Mouse (Mus musculus): ENCODE measurements at regions not wholly inside any gene's neighbourhood (a gene's known extent, or its start where the extent isn't known, plus 50 kb on each side); places are given as distances from the start of the nearest gene placed in this dataset.

DNA sequence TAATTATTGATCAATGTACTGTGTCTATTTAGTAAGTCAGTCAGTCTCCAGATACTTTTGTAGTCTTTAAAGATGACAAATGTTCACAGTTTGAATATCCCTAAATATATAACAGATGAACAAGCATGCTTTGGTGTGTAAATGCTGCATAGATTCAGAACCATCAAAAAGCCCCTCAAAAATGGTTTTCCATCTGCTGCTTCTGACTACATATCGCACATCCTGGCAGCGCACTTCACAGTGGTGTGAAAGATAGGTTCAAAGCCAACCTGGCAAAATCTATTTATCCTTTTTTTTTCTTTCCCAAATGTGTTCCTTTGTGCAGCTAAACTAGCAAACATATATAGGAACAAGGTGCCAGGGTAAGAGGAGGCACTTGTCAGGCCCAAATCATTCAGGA, 472.9 kb downstream of the Hsfy2 start:
- Histone ChIP-seq H3K27ac (replicated peaks in 1 of 2; ENCODE audit: control insufficient read depth in 1 of 2, insufficient read depth in 1 of 2, low read depth in 2 of 2, low read length in 2 of 2) (no peak overlapping the region), H3K9ac (ENCODE audit: low read length) (no peak overlapping the region), H3K36me3 (ENCODE audit: control insufficient read depth, insufficient read depth, low read length) (no peaks in the 10 kb centered on the region), H3K27me3 (ENCODE audit: control insufficient read depth, insufficient read depth, low read length) (no peaks in the 10 kb centered on the region), H3K9me3 (ENCODE audit: control insufficient read depth, low read length) (no peaks in the 10 kb centered on the region), H3K4me1 (ENCODE audit: control insufficient read depth in 2 of 2, insufficient read depth in 2 of 2, low read length in 2 of 2) (no peaks in the 10 kb centered on the region), H3K4me2 (ENCODE audit: low read length) (no peak overlapping the region), H3K4me3 (ENCODE audit: control insufficient read depth in 1 of 2, insufficient read depth in 1 of 2, low read depth in 1 of 2, low read length in 2 of 2) (no peak overlapping the region)
- WGBS: 86% methylated on average over 2 of the region's 2 CpGs
- no peak for ATAC-seq (ENCODE audit: insufficient number of reproducible peaks, insufficient read depth, low FRiP score, low read depth)

DNA sequence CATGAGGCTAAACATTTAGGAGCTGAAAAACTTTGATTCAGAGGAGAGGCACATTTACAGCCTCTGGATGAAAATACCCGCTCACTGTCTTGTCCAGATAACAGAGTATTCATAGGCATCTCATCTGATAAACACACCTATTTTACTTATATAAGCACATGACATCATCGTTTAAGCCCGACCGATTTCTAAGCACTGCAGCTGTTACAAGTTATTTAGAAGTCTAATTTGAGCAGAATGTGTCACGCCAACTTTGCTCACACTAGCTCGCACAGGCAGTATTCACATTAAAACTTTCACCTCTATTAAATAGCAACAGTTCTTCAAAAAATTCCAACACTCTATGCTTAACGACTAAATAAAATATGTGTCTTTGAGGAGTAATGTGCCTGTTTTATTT, 506.3 kb downstream of the Hsfy2 start:
- Histone ChIP-seq H3K4me1 (ENCODE audit: control insufficient read depth in 2 of 2, insufficient read depth in 2 of 2, low read length in 2 of 2) (no peaks in the 10 kb centered on the region), H3K27me3 (ENCODE audit: control insufficient read depth, insufficient read depth, low read length) (no peaks in the 10 kb centered on the region), H3K9ac (ENCODE audit: low read length) (no peak overlapping the region), H3K27ac (replicated peaks in 1 of 2; ENCODE audit: control insufficient read depth in 1 of 2, insufficient read depth in 1 of 2, low read depth in 2 of 2, low read length in 2 of 2) (no peak overlapping the region), H3K36me3 (ENCODE audit: control insufficient read depth, insufficient read depth, low read length) (no peaks in the 10 kb centered on the region), H3K4me3 (ENCODE audit: control insufficient read depth in 1 of 2, insufficient read depth in 1 of 2, low read depth in 1 of 2, low read length in 2 of 2) (no peak overlapping the region), H3K9me3 (ENCODE audit: control insufficient read depth, low read length) (no peaks in the 10 kb centered on the region), H3K4me2 (ENCODE audit: low read length) (no peak overlapping the region)
- no peak for ATAC-seq (ENCODE audit: insufficient number of reproducible peaks, insufficient read depth, low FRiP score, low read depth)
- WGBS: 80% methylated on average over 7 of the region's 7 CpGs

DNA sequence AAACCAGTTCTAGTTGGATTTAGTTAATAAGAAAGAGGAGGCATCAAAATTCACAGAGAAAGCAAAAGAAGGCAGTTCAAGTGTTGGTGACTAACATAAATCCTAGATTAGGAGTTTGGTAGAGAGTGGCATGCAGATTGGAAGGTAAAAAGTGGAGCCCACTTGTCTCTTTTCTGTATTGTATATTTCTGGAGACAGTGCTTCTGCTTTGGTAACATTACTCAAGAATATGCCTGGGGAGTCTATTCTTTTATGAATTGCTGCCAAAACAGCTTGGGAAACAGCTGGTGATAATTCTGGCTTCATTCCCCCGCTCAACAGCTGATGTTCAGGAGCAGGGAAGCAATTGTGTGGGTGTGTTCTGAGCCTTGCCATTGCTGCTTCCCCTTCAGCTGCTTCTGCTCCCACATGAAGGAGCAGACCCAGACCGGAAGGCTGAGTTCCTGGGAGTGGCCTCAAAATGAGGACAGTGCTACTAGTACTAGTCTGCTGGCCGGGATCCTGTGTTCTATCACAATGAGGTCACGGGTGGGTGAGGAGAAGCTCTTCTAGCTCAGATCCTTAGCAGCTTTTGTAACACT, 547.9 kb downstream of the Hsfy2 start:
- Histone ChIP-seq H3K4me3 (ENCODE audit: control insufficient read depth in 1 of 2, insufficient read depth in 1 of 2, low read depth in 1 of 2, low read length in 2 of 2) (no peak overlapping the region), H3K9me3 (ENCODE audit: control insufficient read depth, low read length) (no peaks in the 10 kb centered on the region), H3K27me3 (ENCODE audit: control insufficient read depth, insufficient read depth, low read length) (no peaks in the 10 kb centered on the region), H3K4me2 (ENCODE audit: low read length) (no peak overlapping the region), H3K27ac (replicated peaks in 1 of 2; ENCODE audit: control insufficient read depth in 1 of 2, insufficient read depth in 1 of 2, low read depth in 2 of 2, low read length in 2 of 2) (no peak overlapping the region), H3K4me1 (ENCODE audit: control insufficient read depth in 2 of 2, insufficient read depth in 2 of 2, low read length in 2 of 2) (peaks cover 0 to 3% of the 10 kb centered on the region in 2 experiments; a peak in 3 of 4 replicates), H3K36me3 (ENCODE audit: control insufficient read depth, insufficient read depth, low read length) (no peaks in the 10 kb centered on the region), H3K9ac (ENCODE audit: low read length) (no peak overlapping the region)
- peak; percentile 50; the same call in 1 of the 2 replicates for ATAC-seq (ENCODE audit: insufficient number of reproducible peaks, insufficient read depth, low FRiP score, low read depth)
- WGBS: 35% methylated on average over 4 of the region's 4 CpGs

DNA sequence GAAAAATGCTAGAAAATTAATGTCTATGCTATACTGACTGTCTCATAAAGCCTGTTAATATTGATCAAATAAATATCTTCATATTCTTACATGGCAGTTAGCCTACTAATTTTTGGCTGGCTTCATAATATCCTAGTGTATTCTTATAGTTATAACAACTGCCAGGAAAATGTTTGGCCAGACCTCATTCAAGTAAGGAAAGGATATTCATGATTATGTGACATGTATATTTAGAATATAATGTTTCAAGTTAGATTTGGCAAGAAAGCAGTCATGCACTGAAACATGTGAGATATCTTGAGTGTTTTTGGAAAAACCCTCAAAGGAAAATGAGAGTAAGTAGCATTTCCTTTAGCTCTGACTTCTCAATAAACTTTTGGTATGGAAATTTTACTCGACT, 548.9 kb downstream of the Hsfy2 start:
- H3K9ac ChIP-seq (ENCODE audit: low read length): no peak overlapping the region
- 54% methylated on average over 1 of the region's 1 CpGs for WGBS
- peaks cover 0 to 3% of the 10 kb centered on the region in 2 experiments; a peak in 3 of 4 replicates for H3K4me1 ChIP-seq (ENCODE audit: control insufficient read depth in 2 of 2, insufficient read depth in 2 of 2, low read length in 2 of 2)
- no peak for ATAC-seq (ENCODE audit: insufficient number of reproducible peaks, insufficient read depth, low FRiP score, low read depth)
- no peak overlapping the region for H3K27ac ChIP-seq (replicated peaks in 1 of 2; ENCODE audit: control insufficient read depth in 1 of 2, insufficient read depth in 1 of 2, low read depth in 2 of 2, low read length in 2 of 2)
- H3K4me3 ChIP-seq (ENCODE audit: control insufficient read depth in 1 of 2, insufficient read depth in 1 of 2, low read depth in 1 of 2, low read length in 2 of 2): no peak overlapping the region
- no peaks in the 10 kb centered on the region for H3K27me3 ChIP-seq (ENCODE audit: control insufficient read depth, insufficient read depth, low read length)
- H3K36me3 ChIP-seq (ENCODE audit: control insufficient read depth, insufficient read depth, low read length): no peaks in the 10 kb centered on the region
- H3K4me2 ChIP-seq (ENCODE audit: low read length): no peak overlapping the region
- H3K9me3 ChIP-seq (ENCODE audit: control insufficient read depth, low read length): no peaks in the 10 kb centered on the region

DNA sequence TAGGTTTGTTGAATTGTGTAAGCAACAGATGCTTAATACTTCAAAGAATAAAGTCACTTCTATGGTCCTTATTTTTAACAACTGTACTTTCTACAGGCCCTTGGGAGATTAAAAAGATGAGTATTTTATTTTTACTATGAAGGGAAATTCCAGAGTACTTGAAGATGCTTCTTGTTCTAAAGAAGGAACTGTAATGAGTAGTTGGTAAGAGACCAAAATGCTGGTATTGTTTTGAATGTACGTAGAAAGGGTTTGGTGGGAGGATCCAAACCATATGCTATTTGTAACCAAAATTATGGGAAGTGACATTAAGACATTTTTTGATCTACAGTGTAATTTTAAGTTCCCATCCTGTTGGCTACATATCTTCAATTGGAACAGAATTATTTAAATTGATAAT, 560.5 kb downstream of the Hsfy2 start:
- H3K27me3 ChIP-seq (ENCODE audit: control insufficient read depth, insufficient read depth, low read length): no peaks in the 10 kb centered on the region
- no peak overlapping the region for H3K9ac ChIP-seq (ENCODE audit: low read length)
- no peak overlapping the region for H3K4me3 ChIP-seq (ENCODE audit: control insufficient read depth in 1 of 2, insufficient read depth in 1 of 2, low read depth in 1 of 2, low read length in 2 of 2)
- H3K27ac ChIP-seq (replicated peaks in 1 of 2; ENCODE audit: control insufficient read depth in 1 of 2, insufficient read depth in 1 of 2, low read depth in 2 of 2, low read length in 2 of 2): no peak overlapping the region
- no peaks in the 10 kb centered on the region for H3K4me1 ChIP-seq (ENCODE audit: control insufficient read depth in 2 of 2, insufficient read depth in 2 of 2, low read length in 2 of 2)
- no peak overlapping the region for H3K4me2 ChIP-seq (ENCODE audit: low read length)
- no peaks in the 10 kb centered on the region for H3K9me3 ChIP-seq (ENCODE audit: control insufficient read depth, low read length)
- ATAC-seq (ENCODE audit: insufficient number of reproducible peaks, insufficient read depth, low FRiP score, low read depth): no peak
- 81% methylated on average over 1 of the region's 1 CpGs for WGBS
- H3K36me3 ChIP-seq (ENCODE audit: control insufficient read depth, insufficient read depth, low read length): no peaks in the 10 kb centered on the region

DNA sequence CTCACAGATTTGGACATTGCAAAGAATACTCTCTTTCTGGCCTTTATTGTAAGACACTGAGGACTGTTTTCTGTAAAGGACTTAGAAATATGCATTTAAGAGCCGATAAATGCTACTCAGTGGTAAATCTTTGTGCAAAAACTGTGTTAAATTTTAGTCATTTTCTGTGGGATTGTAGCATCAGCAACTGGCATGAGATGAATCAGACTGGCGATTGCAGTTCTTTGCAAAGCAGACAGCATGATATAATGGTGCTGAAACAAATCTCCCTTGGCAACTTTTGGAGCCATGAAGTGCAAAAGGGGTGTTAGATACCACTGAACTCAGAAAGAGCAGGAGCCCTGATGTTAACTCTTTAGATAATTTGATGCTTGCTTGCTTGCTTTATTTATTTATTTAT, 565.0 kb downstream of the Hsfy2 start:
- H3K4me3 ChIP-seq (ENCODE audit: control insufficient read depth in 1 of 2, insufficient read depth in 1 of 2, low read depth in 1 of 2, low read length in 2 of 2): no peak overlapping the region
- no peaks in the 10 kb centered on the region for H3K27me3 ChIP-seq (ENCODE audit: control insufficient read depth, insufficient read depth, low read length)
- no peak overlapping the region for H3K9ac ChIP-seq (ENCODE audit: low read length)
- no peaks in the 10 kb centered on the region for H3K9me3 ChIP-seq (ENCODE audit: control insufficient read depth, low read length)
- H3K4me2 ChIP-seq (ENCODE audit: low read length): no peak overlapping the region
- H3K36me3 ChIP-seq (ENCODE audit: control insufficient read depth, insufficient read depth, low read length): no peaks in the 10 kb centered on the region
- H3K27ac ChIP-seq (replicated peaks in 1 of 2; ENCODE audit: control insufficient read depth in 1 of 2, insufficient read depth in 1 of 2, low read depth in 2 of 2, low read length in 2 of 2): no peak overlapping the region
- ATAC-seq (ENCODE audit: insufficient number of reproducible peaks, insufficient read depth, low FRiP score, low read depth): no peak
- no peaks in the 10 kb centered on the region for H3K4me1 ChIP-seq (ENCODE audit: control insufficient read depth in 2 of 2, insufficient read depth in 2 of 2, low read length in 2 of 2)
- 72% methylated on average over 2 of the region's 2 CpGs for WGBS

DNA sequence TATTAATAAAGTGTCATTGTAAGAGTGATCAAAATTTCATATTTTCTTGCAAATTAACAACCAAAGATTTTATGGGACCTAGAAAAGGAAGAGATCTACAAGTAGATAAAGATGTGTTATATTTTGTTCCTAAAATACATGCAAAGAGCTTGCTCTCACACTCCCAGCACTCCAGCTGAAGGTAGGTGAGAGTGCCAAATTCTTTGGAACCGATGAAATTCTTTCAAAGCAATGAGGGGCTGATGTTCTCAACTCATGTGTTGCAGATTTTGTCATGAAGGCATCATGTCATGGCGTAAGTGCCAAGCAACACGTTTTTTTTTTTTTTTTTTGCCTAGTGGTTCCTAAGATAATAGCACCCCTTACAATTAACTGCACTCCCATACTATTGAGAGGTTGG, 573.8 kb downstream of the Hsfy2 start:
- H3K27ac ChIP-seq (replicated peaks in 1 of 2; ENCODE audit: control insufficient read depth in 1 of 2, insufficient read depth in 1 of 2, low read depth in 2 of 2, low read length in 2 of 2): no peak overlapping the region
- 69% methylated on average over 3 of the region's 3 CpGs for WGBS
- H3K4me2 ChIP-seq (ENCODE audit: low read length): no peak overlapping the region
- no peak for ATAC-seq (ENCODE audit: insufficient number of reproducible peaks, insufficient read depth, low FRiP score, low read depth)
- no peak overlapping the region for H3K9ac ChIP-seq (ENCODE audit: low read length)
- no peak overlapping the region for H3K4me3 ChIP-seq (ENCODE audit: control insufficient read depth in 1 of 2, insufficient read depth in 1 of 2, low read depth in 1 of 2, low read length in 2 of 2)
- H3K27me3 ChIP-seq (ENCODE audit: control insufficient read depth, insufficient read depth, low read length): no peaks in the 10 kb centered on the region
- H3K36me3 ChIP-seq (ENCODE audit: control insufficient read depth, insufficient read depth, low read length): no peaks in the 10 kb centered on the region
- no peaks in the 10 kb centered on the region for H3K9me3 ChIP-seq (ENCODE audit: control insufficient read depth, low read length)
- H3K4me1 ChIP-seq (ENCODE audit: control insufficient read depth in 2 of 2, insufficient read depth in 2 of 2, low read length in 2 of 2): no peaks in the 10 kb centered on the region

Measured in heart, embryonic 14.5 days (tissue).